Mouse (Mus musculus): ENCODE results near the gene Lap3. TPM values are rescaled to one million over a fixed set of nuclear protein-coding genes. Genes with fewer than 3 reads are reported as not detected.

The Lap3 gene
- polyA plus RNA-seq, 1 experiment from 2014 or later, result 112 TPM

DNA sequence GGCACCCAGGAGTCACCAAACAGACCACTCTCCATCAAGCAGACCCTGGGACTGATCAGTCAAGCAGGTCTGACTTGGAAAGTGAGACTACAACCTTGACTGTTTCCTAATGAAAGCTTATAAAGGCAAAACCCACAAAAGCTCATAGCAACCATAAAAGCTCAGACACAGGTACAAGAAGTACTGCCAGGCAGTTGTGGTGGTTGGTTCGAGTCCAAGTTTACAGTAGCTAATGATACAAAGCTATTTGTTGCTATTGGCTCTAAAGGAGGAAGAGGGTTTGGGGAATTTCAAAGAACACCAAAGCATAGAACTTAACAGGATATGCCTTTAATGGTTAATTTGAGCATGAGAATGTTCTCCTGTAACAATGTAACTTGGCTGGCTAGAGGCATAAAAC, 9.5 kb upstream of the Lap3 start:
- H3K9me3 ChIP-seq (ENCODE audit: control insufficient read depth, low read length), result no peaks in the 10 kb centered on the region
- no peaks in the 10 kb centered on the region for H3K4me1 ChIP-seq (ENCODE audit: control insufficient read depth, insufficient read depth, low read length)
- H3K27me3 ChIP-seq (ENCODE audit: control insufficient read depth, insufficient read depth, low read length), result no peaks in the 10 kb centered on the region
- no peak overlapping the region for H3K27ac ChIP-seq (ENCODE audit: low read depth, low read length)
- WGBS, result 85% methylated on average over 1 of the region's 1 CpGs
- no peak overlapping the region for H3K9ac ChIP-seq (ENCODE audit: low read depth, low read length)
- no peaks in the 10 kb centered on the region for H3K36me3 ChIP-seq (ENCODE audit: control insufficient read depth, insufficient read depth, low read length)
- no peak for ATAC-seq (ENCODE audit: low FRiP score, low TSS enrichment)
- H3K4me3 ChIP-seq (ENCODE audit: low read length), result no peak overlapping the region
- no peak overlapping the region for H3K4me2 ChIP-seq (replicated peaks; ENCODE audit: low read depth, low read length)

DNA sequence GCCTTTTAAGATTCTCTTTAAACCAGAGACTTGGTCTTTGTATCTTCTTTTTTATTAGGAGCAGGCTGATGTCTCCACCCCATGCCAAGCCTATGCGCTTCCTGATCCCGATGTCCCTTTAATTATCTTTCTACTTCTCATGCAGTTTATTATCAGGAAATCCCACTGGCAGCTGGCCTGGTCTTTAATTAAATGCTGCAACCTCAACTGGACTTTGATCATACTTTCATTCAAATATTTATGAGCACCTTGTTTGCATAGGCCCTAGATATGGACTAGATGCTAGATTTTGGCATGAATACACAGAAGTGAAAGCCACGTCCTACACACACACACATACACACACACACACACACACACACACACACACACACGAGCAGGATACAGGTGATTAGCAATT, 1.4 kb upstream of the Lap3 start:
- H3K9ac ChIP-seq (ENCODE audit: low read depth, low read length), result no peak overlapping the region
- 65% methylated on average over 4 of the region's 4 CpGs for WGBS

DNA sequence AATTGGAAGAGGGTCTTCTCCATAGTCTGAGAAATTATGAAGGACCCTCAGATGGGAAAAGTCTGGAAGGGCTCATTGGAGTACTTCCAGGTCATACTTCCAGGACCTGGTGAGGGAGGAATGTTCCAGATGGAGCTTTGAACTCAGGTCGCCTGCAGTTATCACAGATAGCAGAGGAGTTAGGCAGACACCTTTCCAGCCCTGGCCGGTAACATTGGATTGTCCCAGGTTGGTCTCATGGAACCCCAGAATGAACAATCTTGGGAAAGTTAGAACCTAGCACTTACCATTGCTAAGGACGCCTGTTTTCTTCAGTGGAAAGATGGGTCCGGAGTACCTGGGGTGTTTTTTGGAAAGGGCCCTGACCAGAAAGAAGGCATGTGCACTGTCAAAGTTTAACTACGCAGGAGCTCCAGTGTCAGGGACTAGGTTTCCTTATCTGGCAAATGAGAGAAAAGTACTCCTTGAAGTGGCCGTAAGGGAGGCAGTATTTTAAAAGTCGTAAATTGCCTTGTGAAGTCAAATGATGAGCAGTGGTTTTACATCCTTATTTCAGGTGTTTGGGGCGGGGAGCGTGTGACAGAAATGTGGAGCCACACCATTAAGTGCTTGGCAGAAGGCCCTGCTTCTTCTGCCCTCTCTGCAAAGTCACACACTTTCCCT, 1.1 kb downstream of the Lap3 start:
- no peaks in the 10 kb centered on the region for H3K9me3 ChIP-seq (ENCODE audit: control insufficient read depth, low read length)
- ATAC-seq (ENCODE audit: low FRiP score, low TSS enrichment), result no peak
- WGBS, result 37% methylated on average over 9 of the region's 9 CpGs
- H3K27ac ChIP-seq (ENCODE audit: low read depth, low read length), result no peak overlapping the region
- peak overlapping the region; percentile 74 for H3K4me2 ChIP-seq (replicated peaks; ENCODE audit: low read depth, low read length)
- H3K4me3 ChIP-seq (ENCODE audit: low read length), result peak overlapping the region; percentile 66
- peak overlapping the region; percentile 67; the same call in 1 of the 2 replicates for H3K9ac ChIP-seq (ENCODE audit: low read depth, low read length)
- H3K27me3 ChIP-seq (ENCODE audit: control insufficient read depth, insufficient read depth, low read length), result no peaks in the 10 kb centered on the region
- H3K36me3 ChIP-seq (ENCODE audit: control insufficient read depth, insufficient read depth, low read length), result peaks cover 33% of the 10 kb centered on the region
- peaks cover 14% of the 10 kb centered on the region for H3K4me1 ChIP-seq (ENCODE audit: control insufficient read depth, insufficient read depth, low read length)

More for the DNA sequence above, 1.4 kb upstream of the Lap3 start:
- Histone ChIP-seq H3K36me3 (ENCODE audit: control insufficient read depth, insufficient read depth, low read length) (peaks cover 12% of the 10 kb centered on the region), H3K27me3 (ENCODE audit: control insufficient read depth, insufficient read depth, low read length) (no peaks in the 10 kb centered on the region), H3K4me1 (ENCODE audit: control insufficient read depth, insufficient read depth, low read length) (peaks cover 14% of the 10 kb centered on the region), H3K9me3 (ENCODE audit: control insufficient read depth, low read length) (no peaks in the 10 kb centered on the region), H3K27ac (ENCODE audit: low read depth, low read length) (no peak overlapping the region), H3K4me2 (replicated peaks; ENCODE audit: low read depth, low read length) (no peak overlapping the region), H3K4me3 (ENCODE audit: low read length) (no peak overlapping the region)
- ATAC-seq (ENCODE audit: low FRiP score, low TSS enrichment), result no peak

DNA sequence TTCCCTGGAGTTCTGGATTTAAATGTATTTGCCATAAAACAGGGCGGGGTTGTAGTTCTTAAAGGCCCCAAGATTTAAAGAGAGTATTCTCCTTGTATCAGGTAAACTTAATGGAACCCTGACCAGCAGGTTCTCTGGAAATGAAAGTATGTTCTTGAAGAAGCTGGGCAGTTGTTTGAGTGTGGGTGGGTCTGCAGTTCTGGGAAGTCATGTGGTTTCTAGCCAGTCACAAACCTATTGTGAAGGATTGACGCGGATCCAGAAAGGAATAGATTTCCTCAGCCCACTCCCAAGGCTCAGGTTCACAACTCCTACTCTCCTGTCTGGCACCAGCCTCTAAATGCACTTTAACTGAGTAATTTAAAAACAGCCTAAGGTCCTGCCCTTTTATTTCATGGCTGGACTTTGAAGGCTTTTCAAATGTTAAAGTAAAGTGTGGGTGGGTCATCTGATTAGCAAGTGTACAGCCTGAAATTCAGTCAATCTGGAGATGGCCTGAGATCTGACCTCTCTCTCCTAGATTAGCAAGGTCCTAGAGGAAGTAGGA, 2.3 kb downstream of the Lap3 start:
- H3K27ac ChIP-seq (ENCODE audit: low read depth, low read length), result no peak overlapping the region
- H3K36me3 ChIP-seq (ENCODE audit: control insufficient read depth, insufficient read depth, low read length), result peaks cover 41% of the 10 kb centered on the region
- 89% methylated on average over 3 of the region's 3 CpGs for WGBS
- no peaks in the 10 kb centered on the region for H3K27me3 ChIP-seq (ENCODE audit: control insufficient read depth, insufficient read depth, low read length)
- no peaks in the 10 kb centered on the region for H3K9me3 ChIP-seq (ENCODE audit: control insufficient read depth, low read length)
- no peak overlapping the region for H3K4me2 ChIP-seq (replicated peaks; ENCODE audit: low read depth, low read length)
- no peak for ATAC-seq (ENCODE audit: low FRiP score, low TSS enrichment)
- no peak overlapping the region for H3K4me3 ChIP-seq (ENCODE audit: low read length)
- no peak overlapping the region for H3K9ac ChIP-seq (ENCODE audit: low read depth, low read length)
- peaks cover 14% of the 10 kb centered on the region for H3K4me1 ChIP-seq (ENCODE audit: control insufficient read depth, insufficient read depth, low read length)

DNA sequence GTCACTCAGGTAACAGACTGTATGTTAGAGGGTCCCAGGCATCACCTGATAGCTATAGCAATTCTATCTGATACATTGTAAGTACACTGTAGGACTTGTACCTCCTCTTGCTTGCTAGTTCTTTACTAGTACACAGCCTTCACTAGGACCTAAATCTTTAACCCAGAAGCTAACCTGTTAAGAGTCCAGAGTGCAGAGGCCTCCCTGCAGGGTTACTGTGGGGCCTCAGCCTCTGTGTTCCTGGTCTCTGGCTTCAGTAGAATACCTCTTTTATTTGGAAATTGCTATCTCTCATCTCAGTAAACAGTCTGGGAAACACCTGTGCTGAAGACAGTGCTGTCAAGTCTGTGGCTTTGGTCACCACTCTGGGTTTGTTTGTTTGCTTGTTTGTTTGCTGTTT, 2.9 kb downstream of the Lap3 start:
- no peaks in the 10 kb centered on the region for H3K9me3 ChIP-seq (ENCODE audit: control insufficient read depth, low read length)
- H3K9ac ChIP-seq (ENCODE audit: low read depth, low read length), result no peak overlapping the region
- no peak overlapping the region for H3K4me2 ChIP-seq (replicated peaks; ENCODE audit: low read depth, low read length)
- ATAC-seq (ENCODE audit: low FRiP score, low TSS enrichment), result no peak
- no peak overlapping the region for H3K4me3 ChIP-seq (ENCODE audit: low read length)
- no peaks in the 10 kb centered on the region for H3K27me3 ChIP-seq (ENCODE audit: control insufficient read depth, insufficient read depth, low read length)
- H3K27ac ChIP-seq (ENCODE audit: low read depth, low read length), result no peak overlapping the region
- H3K36me3 ChIP-seq (ENCODE audit: control insufficient read depth, insufficient read depth, low read length), result peaks cover 46% of the 10 kb centered on the region
- peaks cover 14% of the 10 kb centered on the region for H3K4me1 ChIP-seq (ENCODE audit: control insufficient read depth, insufficient read depth, low read length)

DNA sequence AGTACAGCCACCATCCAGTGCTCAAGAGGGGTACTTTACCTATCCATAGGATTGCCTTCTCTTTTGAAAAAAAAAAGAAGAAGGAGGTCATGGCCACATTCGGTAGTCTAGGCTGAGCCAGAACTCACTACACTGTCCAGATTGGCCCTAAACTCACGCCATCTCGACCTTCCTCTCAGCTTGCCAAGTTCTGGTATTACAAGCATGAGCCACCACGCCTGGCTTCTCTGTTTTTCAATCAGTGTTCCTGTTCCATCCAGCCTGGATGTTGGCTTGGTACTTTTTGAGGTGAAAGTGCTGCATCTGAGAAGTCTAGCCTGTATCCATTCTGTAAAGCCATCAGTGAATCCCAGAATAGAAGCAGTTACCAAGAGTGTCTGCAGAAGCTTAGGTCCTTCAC, 3.3 kb downstream of the Lap3 start:
- Histone ChIP-seq H3K4me3 (ENCODE audit: low read length) (no peak overlapping the region), H3K27me3 (ENCODE audit: control insufficient read depth, insufficient read depth, low read length) (no peaks in the 10 kb centered on the region), H3K9ac (ENCODE audit: low read depth, low read length) (no peak overlapping the region), H3K36me3 (ENCODE audit: control insufficient read depth, insufficient read depth, low read length) (peaks cover 49% of the 10 kb centered on the region), H3K4me1 (ENCODE audit: control insufficient read depth, insufficient read depth, low read length) (peaks cover 14% of the 10 kb centered on the region), H3K4me2 (replicated peaks; ENCODE audit: low read depth, low read length) (no peak overlapping the region), H3K9me3 (ENCODE audit: control insufficient read depth, low read length) (no peaks in the 10 kb centered on the region), H3K27ac (ENCODE audit: low read depth, low read length) (no peak overlapping the region)
- 89% methylated on average over 4 of the region's 4 CpGs for WGBS
- no peak for ATAC-seq (ENCODE audit: low FRiP score, low TSS enrichment)

DNA sequence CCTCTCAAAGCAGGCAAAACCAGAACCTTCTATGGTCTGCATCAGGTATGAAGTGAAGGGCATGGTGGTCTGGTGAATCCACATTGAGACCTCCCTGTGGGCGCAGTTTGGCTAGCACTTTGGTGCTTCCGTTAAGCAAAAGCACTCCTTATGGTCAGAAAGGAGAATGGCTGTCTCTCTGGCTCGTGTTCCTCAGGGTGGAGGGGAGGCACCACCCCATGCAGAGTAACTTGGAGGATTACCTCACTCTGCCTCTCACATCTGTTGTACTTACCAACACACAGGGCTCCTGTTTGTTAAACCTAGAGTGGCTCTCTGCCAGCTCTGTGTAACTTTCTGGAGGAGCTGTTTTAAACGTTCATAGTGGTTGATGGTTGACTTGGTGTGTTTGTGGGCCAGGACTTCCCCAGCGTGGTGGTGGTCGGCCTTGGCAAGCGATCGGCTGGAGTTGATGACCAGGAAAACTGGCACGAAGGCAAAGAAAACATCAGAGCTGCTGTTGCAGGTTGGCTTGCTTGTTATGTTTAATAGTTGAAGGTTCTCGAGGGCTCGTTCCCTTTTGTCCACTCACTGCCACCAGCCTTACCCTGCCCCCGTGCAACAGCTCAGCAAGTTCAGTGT, 3.9 kb downstream of the Lap3 start:
- ATAC-seq (ENCODE audit: low FRiP score, low TSS enrichment), result no peak
- WGBS, result 84% methylated on average over 12 of the region's 12 CpGs
- H3K36me3 ChIP-seq (ENCODE audit: control insufficient read depth, insufficient read depth, low read length), result peaks cover 54% of the 10 kb centered on the region

DNA sequence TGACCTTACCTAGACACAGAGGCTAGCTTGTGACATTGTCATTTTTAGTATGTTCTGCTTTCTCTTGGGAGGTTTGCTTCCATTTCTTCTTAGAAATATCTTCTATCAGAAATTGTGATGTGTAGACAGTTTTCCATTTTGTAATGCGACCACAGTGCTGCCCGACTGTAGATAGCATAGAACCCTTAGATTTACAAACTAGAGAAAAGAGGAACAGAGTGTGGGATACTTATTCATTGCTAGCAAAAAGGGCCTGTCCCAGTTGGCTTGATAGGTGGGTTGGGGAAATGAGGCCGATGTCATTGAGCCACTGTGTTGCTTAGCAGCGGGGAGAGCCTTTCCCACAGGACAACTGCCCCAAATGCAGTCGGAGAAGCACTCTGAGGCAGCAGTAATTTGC, 4.4 kb downstream of the Lap3 start:
- Histone ChIP-seq H3K9me3 (ENCODE audit: control insufficient read depth, low read length) (no peaks in the 10 kb centered on the region), H3K4me3 (ENCODE audit: low read length) (no peak overlapping the region), H3K4me2 (replicated peaks; ENCODE audit: low read depth, low read length) (no peak overlapping the region), H3K36me3 (ENCODE audit: control insufficient read depth, insufficient read depth, low read length) (peaks cover 58% of the 10 kb centered on the region), H3K27ac (ENCODE audit: low read depth, low read length) (no peak overlapping the region), H3K27me3 (ENCODE audit: control insufficient read depth, insufficient read depth, low read length) (no peaks in the 10 kb centered on the region), H3K4me1 (ENCODE audit: control insufficient read depth, insufficient read depth, low read length) (peaks cover 14% of the 10 kb centered on the region), H3K9ac (ENCODE audit: low read depth, low read length) (no peak overlapping the region)
- ATAC-seq (ENCODE audit: low FRiP score, low TSS enrichment), result no peak
- whole genome bisulfite sequencing, result 91% methylated on average over 5 of the region's 5 CpGs

More for the DNA sequence above, 3.9 kb downstream of the Lap3 start:
- Histone ChIP-seq H3K4me3 (ENCODE audit: low read length) (no peak overlapping the region), H3K27me3 (ENCODE audit: control insufficient read depth, insufficient read depth, low read length) (no peaks in the 10 kb centered on the region), H3K27ac (ENCODE audit: low read depth, low read length) (no peak overlapping the region), H3K4me2 (replicated peaks; ENCODE audit: low read depth, low read length) (no peak overlapping the region), H3K4me1 (ENCODE audit: control insufficient read depth, insufficient read depth, low read length) (peaks cover 14% of the 10 kb centered on the region), H3K9me3 (ENCODE audit: control insufficient read depth, low read length) (no peaks in the 10 kb centered on the region), H3K9ac (ENCODE audit: low read depth, low read length) (no peak overlapping the region)

DNA sequence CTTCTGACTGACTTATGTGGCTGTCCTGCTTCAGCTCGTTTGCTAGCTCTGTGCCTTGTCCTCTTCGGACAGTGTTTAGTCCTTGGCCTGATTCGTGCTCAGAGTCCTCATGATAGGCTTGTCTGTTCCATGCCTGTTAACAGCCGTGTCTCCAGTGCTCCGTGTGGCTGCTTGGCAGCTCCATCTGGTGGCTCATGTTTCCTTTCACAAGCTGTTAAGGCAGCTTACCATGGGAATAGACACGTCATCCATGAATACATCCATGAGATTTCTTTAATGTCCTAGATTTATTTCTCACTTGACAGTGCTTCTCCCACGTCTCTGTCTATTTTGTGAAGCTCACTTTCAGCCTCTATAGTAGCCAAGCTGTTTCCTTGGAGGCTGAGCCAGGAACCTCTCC, 16.9 kb downstream of the Lap3 start:
- no peak overlapping the region for H3K9ac ChIP-seq (ENCODE audit: low read depth, low read length)
- no peaks in the 10 kb centered on the region for H3K27me3 ChIP-seq (ENCODE audit: control insufficient read depth, insufficient read depth, low read length)
- no peaks in the 10 kb centered on the region for H3K9me3 ChIP-seq (ENCODE audit: control insufficient read depth, low read length)
- no peak overlapping the region for H3K4me2 ChIP-seq (replicated peaks; ENCODE audit: low read depth, low read length)
- no peaks in the 10 kb centered on the region for H3K4me1 ChIP-seq (ENCODE audit: control insufficient read depth, insufficient read depth, low read length)
- peaks cover 77% of the 10 kb centered on the region for H3K36me3 ChIP-seq (ENCODE audit: control insufficient read depth, insufficient read depth, low read length)
- no peak overlapping the region for H3K27ac ChIP-seq (ENCODE audit: low read depth, low read length)
- H3K4me3 ChIP-seq (ENCODE audit: low read length), result no peak overlapping the region
- WGBS, result 78% methylated on average over 7 of the region's 7 CpGs
- no peak for ATAC-seq (ENCODE audit: low FRiP score, low TSS enrichment)

Data from kidney, embryonic 14.5 days (tissue).